Mouse (Mus musculus) heart, adult 2 months (tissue): Measurements from ENCODE around the gene Tmem176b. TPM values are rescaled to one million over a fixed set of nuclear protein-coding genes. Genes with fewer than 3 reads are reported as not detected.
"Not testable (repeated sequence)": the region's sequence is repeated elsewhere in the genome, so short reads cannot be mapped to it uniquely, and the experiment has no call there.

Experiments used
- DNase-seq, 2 experiments: peaks; one replicate each; pipeline ENCODE4 v3.0.0; 2021
- H3K27ac ChIP-seq: fragments of 200-600 bp; 2 replicates; pipeline ENCODE4 v1.8.1; 2022
- H3K27me3 ChIP-seq: fragments of 200-500 bp; 2 replicates; pipeline ENCODE4 v1.6.1; 2012; ENCODE audit warnings: mild to moderate bottlenecking, low read length, inconsistent platforms, mixed read lengths; ENCODE audit not compliant: control insufficient read depth, insufficient read depth
- H3K36me3 ChIP-seq: fragments of 200-500 bp; 2 replicates; pipeline ENCODE4 v1.6.1; 2012; ENCODE audit warnings: low read length, inconsistent platforms; ENCODE audit not compliant: control insufficient read depth, insufficient read depth
- H3K4me1 ChIP-seq: fragments of 200-500 bp; 2 replicates; pipeline ENCODE4 v1.6.1; 2011; ENCODE audit warnings: low read length; ENCODE audit not compliant: control insufficient read depth, insufficient read depth
- H3K4me3 ChIP-seq: fragments of 200-600 bp; 2 replicates; pipeline ENCODE4 v1.8.1; 2022
- H3K79me2 ChIP-seq: fragments of 200-500 bp; replicated peaks from 2 replicates; pipeline ENCODE4 v1.6.1; 2012; ENCODE audit warnings: mild to moderate bottlenecking, inconsistent platforms, low read length, moderate library complexity, mixed read lengths; ENCODE audit not compliant: control insufficient read depth, insufficient read depth
- H3K9ac ChIP-seq: fragments of 200-500 bp; 2 replicates; pipeline ENCODE4 v1.6.1; 2012; ENCODE audit warnings: low read depth, mild to moderate bottlenecking, control low read depth, inconsistent platforms, low read length, mixed read lengths
- CTCF ChIP-seq: fragments of 200-600 bp; IDR thresholded peaks from 2 replicates; pipeline ENCODE4 v1.8.1; 2022; ENCODE audit warnings: antibody characterized with exemption, mild to moderate bottlenecking, moderate library complexity
- EP300 ChIP-seq: fragments of 200-500 bp; IDR thresholded peaks from 2 replicates; pipeline ENCODE4 v1.6.1; 2011; ENCODE audit warnings: low read depth, low read length, control low read depth; ENCODE audit not compliant: insufficient read depth
- POLR2A ChIP-seq: fragments of 200-500 bp; IDR thresholded peaks from 2 replicates; pipeline ENCODE4 v1.6.1; 2011; ENCODE audit warnings: mild to moderate bottlenecking, low read depth, low read length, control low read depth; ENCODE audit not compliant: insufficient read depth
- WGBS: fragments of 180-500 bp; shearing (Covaris S2); methylation state at CpG from one replicate; pipeline ENCODE4 v1.1.7; 2018; 5-methylcytosine and 5-hydroxymethylcytosine counted together
- intact Hi-C: fragments of 180-260 bp; cut with DNase I; formaldehyde crosslinking; loops from one replicate; pipeline ENCODE4 v1.15.1; 2025
- polyA plus RNA-seq: library from polyadenylated mRNA; depleted of rRNA; stranded (reverse); fragments of >200 nt; gene quantifications from 2 replicates; pipeline ENCODE4 v1.2.3, GENCODE M21; 2012
- total RNA-seq, 2 experiments: library from RNA; stranded (reverse); gene quantifications; 2 replicates each; pipeline ENCODE4 v1.2.3; 2021

The Tmem176b gene
- total and polyA plus RNA-seq, 3 experiments = 41.6 to 108 (median 53.0) TPM

- H3K4me1 ChIP-seq = no peaks in the 10 kb centered on the region
- H3K27ac ChIP-seq = no peak overlapping the region
- no peak for TF ChIP-seq CTCF
- no peak for TF ChIP-seq EP300
- no peak for TF ChIP-seq POLR2A
These were observed 25.9 kb upstream of the Tmem176b start for GRCm38 (mm10) chr6:48867158-48867557.

GRCm38 (mm10) chr6:48866355-48866950 lies 25.2 kb upstream of the Tmem176b start:
- H3K27ac ChIP-seq = not testable (repeated sequence)

More at GRCm38 (mm10) chr6:48867158-48867557, 25.9 kb upstream of the Tmem176b start:
- intact Hi-C loops = no loop called here
- no peaks in the 10 kb centered on the region; the same call in 1 of the 2 replicates for H3K27me3 ChIP-seq
- H3K4me3 ChIP-seq = no peak overlapping the region
- no peaks in the 10 kb centered on the region for H3K36me3 ChIP-seq
- H3K9ac ChIP-seq = no peak overlapping the region
- 71% methylated on average over 4 of the region's 4 CpGs for WGBS
- no peaks in the 10 kb centered on the region for H3K79me2 ChIP-seq
- DNase-seq = no peak

GRCm38 (mm10) chr6:48865152-48865745 lies 24.0 kb upstream of the Tmem176b start:
- no peaks in the 10 kb centered on the region for H3K4me1 ChIP-seq
- H3K79me2 ChIP-seq = no peaks in the 10 kb centered on the region
- no peak overlapping the region for H3K4me3 ChIP-seq
- DNase-seq = no peak
- no peak for TF ChIP-seq CTCF
- TF ChIP-seq POLR2A = no peak
- no peak for TF ChIP-seq EP300
- intact Hi-C loops = no loop called here
- no peak overlapping the region for H3K9ac ChIP-seq
- H3K36me3 ChIP-seq = no peaks in the 10 kb centered on the region
- 85% methylated on average over 1 of the region's 1 CpGs for WGBS
- H3K27me3 ChIP-seq = no peaks in the 10 kb centered on the region; the same call in 1 of the 2 replicates
- no peak overlapping the region for H3K27ac ChIP-seq

More at GRCm38 (mm10) chr6:48866355-48866950, 25.2 kb upstream of the Tmem176b start:
- H3K4me1 ChIP-seq, H3K36me3 ChIP-seq, H3K79me2 ChIP-seq, DNase-seq, H3K27me3 ChIP-seq, H3K9ac ChIP-seq, H3K4me3 ChIP-seq, intact Hi-C loops: not testable (repeated sequence)
- WGBS = 62% methylated on average over 1 of the region's 1 CpGs

GRCm38 (mm10) chr6:48864723-48865122 lies 23.4 kb upstream of the Tmem176b start:
- Histone ChIP-seq H3K27ac (no peak overlapping the region), H3K79me2 (no peaks in the 10 kb centered on the region), H3K27me3 (no peaks in the 10 kb centered on the region; the same call in 1 of the 2 replicates), H3K4me3 (no peak overlapping the region), H3K36me3 (no peaks in the 10 kb centered on the region), H3K9ac (no peak overlapping the region), H3K4me1 (no peaks in the 10 kb centered on the region)
- intact Hi-C loops = loop anchor here (5.0 kb wide), 1 partner anchor 88 kb away; no protein-coding TSS in a partner anchor
- no peak for DNase-seq
- WGBS = 68% methylated on average over 3 of the region's 3 CpGs
- TF ChIP-seq EP300 (no peak), CTCF (no peak), POLR2A (no peak)

- Histone ChIP-seq H3K4me3 (no peak overlapping the region), H3K79me2 (no peaks in the 10 kb centered on the region), H3K27ac (no peak overlapping the region), H3K9ac (no peak overlapping the region), H3K27me3 (no peaks in the 10 kb centered on the region; the same call in 1 of the 2 replicates), H3K36me3 (no peaks in the 10 kb centered on the region), H3K4me1 (no peaks in the 10 kb centered on the region)
- TF ChIP-seq EP300 = no peak
- TF ChIP-seq CTCF = no peak
- TF ChIP-seq POLR2A = no peak
- 65% methylated on average over 3 of the region's 3 CpGs for WGBS
- DNase-seq = no peak
- intact Hi-C loops = loop anchor here (5.0 kb wide), 1 partner anchor 88 kb away; no protein-coding TSS in a partner anchor
These were observed 22.9 kb upstream of the Tmem176b start for GRCm38 (mm10) chr6:48864181-48864580.

GRCm38 (mm10) chr6:48863488-48863887 lies 22.2 kb upstream of the Tmem176b start:
- no peaks in the 10 kb centered on the region; the same call in 1 of the 2 replicates for H3K27me3 ChIP-seq
- TF ChIP-seq EP300 (no peak), CTCF (no peak), POLR2A (no peak)
- no peak overlapping the region for H3K27ac ChIP-seq
- DNase-seq = no peak
- 84% methylated on average over 7 of the region's 7 CpGs for WGBS
- H3K4me3 ChIP-seq = no peak overlapping the region
- no peaks in the 10 kb centered on the region for H3K36me3 ChIP-seq
- no peak overlapping the region for H3K9ac ChIP-seq
- no peaks in the 10 kb centered on the region for H3K79me2 ChIP-seq
- intact Hi-C loops = loop anchor here (5.0 kb wide), 1 partner anchor 89 kb away; no protein-coding TSS in a partner anchor
- no peaks in the 10 kb centered on the region for H3K4me1 ChIP-seq
